9 mouse cellular contexts compared by ENCODE assay signal in genomic region chr1:184881861-184882260, GRCm38 (mm10). TPM values are rescaled to one million over a fixed set of nuclear protein-coding genes. Genes with fewer than 3 reads are reported as not detected.
DNase-seq lines count a peak whose midpoint lies in the region; ATAC-seq and TF ChIP-seq lines count a peak whose summit lies in the region.
"Had no signal": no experiment of that assay in that cellular context is flagged by ENCODE, and none has a peak within 500 bp of the region (broad histone marks: within the 10 kb centered on the region; RNA-seq: fewer than 3 reads in every experiment).

No protein-coding gene starts in this region.

- no peak overlapping the region for H3K27ac ChIP-seq in kidney, embryonic 15.5 days
- no peak overlapping the region for H3K27ac ChIP-seq in embryonic facial prominence, embryonic 13.5 days
- H3K27ac ChIP-seq in hindbrain, embryonic 16.5 days (ENCODE audit: low read depth, low read length): no peak overlapping the region
- peak overlapping the region; percentile 85 for H3K27ac ChIP-seq in liver, postnatal 0 days (ENCODE audit: low read depth)

- H3K4me2 ChIP-seq in kidney, embryonic 15.5 days: peak overlapping the region; percentile 72
- peak overlapping the region; percentile 87 for H3K4me2 ChIP-seq in embryonic facial prominence, embryonic 13.5 days
- peak overlapping the region; percentile 95; the same call in 1 of the 2 replicates for H3K4me2 ChIP-seq in hindbrain, embryonic 16.5 days (ENCODE audit: low read length)
- peak overlapping the region; percentile 57 for H3K4me2 ChIP-seq in liver, postnatal 0 days (ENCODE audit: low read depth, low read length)

- peaks cover 18% of the 10 kb centered on the region for H3K4me1 ChIP-seq in kidney, embryonic 15.5 days
- peaks cover 15% of the 10 kb centered on the region for H3K4me1 ChIP-seq in embryonic facial prominence, embryonic 13.5 days
- H3K4me1 ChIP-seq in hindbrain, embryonic 16.5 days (ENCODE audit: control insufficient read depth, insufficient read depth, low read depth, low read length): peaks cover 8% of the 10 kb centered on the region
- H3K4me1 ChIP-seq in liver, postnatal 0 days (ENCODE audit: insufficient read depth): peaks cover 16% of the 10 kb centered on the region

- TF ChIP-seq CTCF in liver, postnatal 0 days (IDR thresholded peaks at IDR 0.05; ENCODE audit: low read depth): no peak

- ATAC-seq in kidney, embryonic 15.5 days (replicated peaks; ENCODE audit: low FRiP score): no peak
- ATAC-seq in embryonic facial prominence, embryonic 13.5 days (ENCODE audit: insufficient number of reproducible peaks, insufficient read depth, low FRiP score, low TSS enrichment, low read depth): no peak
- no peak for ATAC-seq in hindbrain, embryonic 16.5 days
- ATAC-seq in liver, postnatal 0 days: peak; percentile 24; the same call in 1 of the 2 replicates

- no peaks in the 10 kb centered on the region for H3K9me3 ChIP-seq in kidney, embryonic 15.5 days (replicated peaks)
- H3K9me3 ChIP-seq in embryonic facial prominence, embryonic 13.5 days: no peaks in the 10 kb centered on the region
- no peaks in the 10 kb centered on the region; the same call in 1 of the 2 replicates for H3K9me3 ChIP-seq in hindbrain, embryonic 16.5 days (ENCODE audit: control insufficient read depth, low read length)
- no peaks in the 10 kb centered on the region for H3K9me3 ChIP-seq in liver, postnatal 0 days (ENCODE audit: low read length)

- no peaks in the 10 kb centered on the region for H3K36me3 ChIP-seq in kidney, embryonic 15.5 days
- no peaks in the 10 kb centered on the region for H3K36me3 ChIP-seq in embryonic facial prominence, embryonic 13.5 days
- no peaks in the 10 kb centered on the region for H3K36me3 ChIP-seq in hindbrain, embryonic 16.5 days (ENCODE audit: control insufficient read depth, insufficient read depth, low read length)
- H3K36me3 ChIP-seq in liver, postnatal 0 days (replicated peaks; ENCODE audit: insufficient read depth, low read length): no peaks in the 10 kb centered on the region

- peak overlapping the region; percentile 50 for H3K4me3 ChIP-seq in kidney, embryonic 15.5 days (replicated peaks)
- H3K4me3 ChIP-seq in embryonic facial prominence, embryonic 13.5 days: peak overlapping the region; percentile 49
- peak overlapping the region; percentile 57 for H3K4me3 ChIP-seq in hindbrain, embryonic 16.5 days (ENCODE audit: low read length)
- peak overlapping the region; percentile 60 for H3K4me3 ChIP-seq in liver, postnatal 0 days (ENCODE audit: low read depth, low read length)

- DNase-seq in kidney, postnatal 10 days: no peak
- DNase-seq in liver, postnatal 0 days: no peak
- DNase-seq in ovary, postnatal 14 days (ENCODE audit: low spot score): no peak
- DNase-seq in right cerebral cortex, postnatal 10 days (ENCODE audit: low spot score in 2 of 2): no peak
- no peak for DNase-seq in frontal cortex, postnatal 10 days (ENCODE audit: low spot score in 2 of 2)
- DNase-seq: gastrocnemius, postnatal 36 days had no signal

- WGBS in kidney, embryonic 15.5 days: 69% methylated on average over 7 of the region's 7 CpGs
- 69% methylated on average over 7 of the region's 7 CpGs for WGBS in embryonic facial prominence, embryonic 13.5 days
- 74% methylated on average over 7 of the region's 7 CpGs for WGBS in hindbrain, embryonic 16.5 days
- WGBS in liver, postnatal 0 days (ENCODE audit: insufficient replicate concordance): 35% methylated on average over 7 of the region's 7 CpGs

- TF ChIP-seq EP300 in liver, postnatal 0 days (IDR thresholded peaks at IDR 0.05; ENCODE audit: low read depth): no peak

- H3K27me3 ChIP-seq in kidney, embryonic 15.5 days: peaks cover 45% of the 10 kb centered on the region
- H3K27me3 ChIP-seq in embryonic facial prominence, embryonic 13.5 days: peaks cover 53% of the 10 kb centered on the region
- H3K27me3 ChIP-seq in hindbrain, embryonic 16.5 days (replicated peaks; ENCODE audit: control insufficient read depth, insufficient read depth, low read length): peaks cover 22% of the 10 kb centered on the region
- peaks cover 24% of the 10 kb centered on the region for H3K27me3 ChIP-seq in liver, postnatal 0 days (ENCODE audit: insufficient read depth, low read length)

- H3K9ac ChIP-seq in kidney, embryonic 15.5 days: peak overlapping the region; percentile 38; the same call in 1 of the 2 replicates
- H3K9ac ChIP-seq in embryonic facial prominence, embryonic 13.5 days: 0 out of 2 replicates have a peak overlapping the region, but pooled peaks have one; percentile 69
- H3K9ac ChIP-seq in hindbrain, embryonic 16.5 days (ENCODE audit: low read depth, low read length): no peak overlapping the region
- H3K9ac ChIP-seq in liver, postnatal 0 days (replicated peaks): peak overlapping the region; percentile 75

RNA-seq across cellular contexts. Expression of gene C130074G19Rik, which starts 1.2 kb away (rescaled TPM):
- 2.3 and 2.7 TPM in 2 replicates for polyA plus RNA-seq in kidney, embryonic 15.5 days (2015; fragmentation: Nextera tagmentation; extraction: Ambion mirVana)
- polyA plus RNA-seq in embryonic facial prominence, embryonic 13.5 days (2015; fragmentation: Nextera tagmentation; extraction: Ambion mirVana): 1.4 and 1.6 TPM in 2 replicates
- polyA plus RNA-seq in hindbrain, embryonic 16.5 days (2015; fragmentation: Nextera tagmentation; extraction: Ambion mirVana): 0.97 and 1.0 TPM in 2 replicates
- 5.6 and 6.5 TPM in 2 replicates for polyA plus RNA-seq in liver, postnatal 0 days (2015; fragmentation: Nextera tagmentation; extraction: Ambion mirVana)

RNA-seq across cellular contexts. Expression of gene Marc2, which starts 35.6 kb away (rescaled TPM):
- 185 and 196 TPM in 2 replicates for polyA plus RNA-seq in kidney, embryonic 15.5 days (2015; fragmentation: Nextera tagmentation; extraction: Ambion mirVana)
- polyA plus RNA-seq in embryonic facial prominence, embryonic 13.5 days (2015; fragmentation: Nextera tagmentation; extraction: Ambion mirVana): 164 and 216 TPM in 2 replicates
- polyA plus RNA-seq in hindbrain, embryonic 16.5 days (2015; fragmentation: Nextera tagmentation; extraction: Ambion mirVana): 121 and 129 TPM in 2 replicates
- 608 and 698 TPM in 2 replicates for polyA plus RNA-seq in liver, postnatal 0 days (2015; fragmentation: Nextera tagmentation; extraction: Ambion mirVana)
